Mouse (Mus musculus): ENCODE results near the gene Rps6ka5. TPM values are rescaled to one million over a fixed set of nuclear protein-coding genes. Genes with fewer than 3 reads are reported as not detected.

Gene Rps6ka5
- polyA plus RNA-seq, 1 experiment from 2014 or later = 5.5 TPM

DNA sequence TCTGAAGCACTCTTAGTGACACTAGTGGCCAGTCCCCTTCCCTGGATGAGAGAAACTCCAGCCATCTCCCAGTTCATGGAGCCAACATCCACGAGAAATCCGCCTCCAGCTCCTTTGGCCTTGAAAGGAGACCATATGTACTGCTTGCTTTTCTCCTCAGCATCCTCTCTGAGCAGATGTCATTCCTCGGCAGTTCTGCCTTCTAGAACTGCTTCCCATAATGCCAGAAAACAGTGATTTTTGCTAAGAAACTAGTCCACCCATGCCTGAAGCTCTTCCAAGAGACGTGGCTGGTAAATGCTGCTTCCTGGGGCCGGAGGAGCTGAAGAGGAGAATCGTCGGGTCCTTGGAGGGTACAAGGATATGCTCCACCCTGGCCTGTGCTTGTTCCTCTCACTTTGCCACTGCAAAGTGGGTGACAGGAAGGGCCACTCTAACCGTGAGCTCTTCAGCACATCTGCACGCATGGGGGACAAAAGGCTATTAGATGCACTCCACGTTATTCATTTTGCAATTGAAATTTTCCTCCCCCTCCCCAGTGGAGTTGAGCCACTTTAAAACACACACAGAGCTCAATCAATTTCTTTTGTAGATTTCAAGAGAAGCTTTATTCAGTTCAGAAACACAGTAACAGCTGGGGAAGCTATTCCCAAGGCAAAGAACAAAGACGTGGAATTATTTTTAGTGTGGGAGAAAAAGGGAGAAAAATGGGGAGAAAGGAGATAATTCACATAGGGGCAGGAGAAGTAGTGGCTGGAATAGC, 36.1 kb upstream of the Rps6ka5 start:
- Histone ChIP-seq H3K4me3 (ENCODE audit: low read length) (no peak overlapping the region), H3K9ac (ENCODE audit: low read depth, low read length) (no peak overlapping the region), H3K4me2 (replicated peaks; ENCODE audit: low read depth, low read length) (no peak overlapping the region), H3K36me3 (ENCODE audit: control insufficient read depth, insufficient read depth, low read length) (no peaks in the 10 kb centered on the region), H3K27ac (ENCODE audit: low read depth, low read length) (no peak overlapping the region), H3K9me3 (ENCODE audit: control insufficient read depth, low read length) (no peaks in the 10 kb centered on the region), H3K27me3 (ENCODE audit: control insufficient read depth, insufficient read depth, low read length) (no peaks in the 10 kb centered on the region), H3K4me1 (ENCODE audit: control insufficient read depth, insufficient read depth, low read length) (no peaks in the 10 kb centered on the region)
- ATAC-seq (ENCODE audit: low FRiP score, low TSS enrichment) = no peak
- WGBS = 73% methylated on average over 11 of the region's 11 CpGs

DNA sequence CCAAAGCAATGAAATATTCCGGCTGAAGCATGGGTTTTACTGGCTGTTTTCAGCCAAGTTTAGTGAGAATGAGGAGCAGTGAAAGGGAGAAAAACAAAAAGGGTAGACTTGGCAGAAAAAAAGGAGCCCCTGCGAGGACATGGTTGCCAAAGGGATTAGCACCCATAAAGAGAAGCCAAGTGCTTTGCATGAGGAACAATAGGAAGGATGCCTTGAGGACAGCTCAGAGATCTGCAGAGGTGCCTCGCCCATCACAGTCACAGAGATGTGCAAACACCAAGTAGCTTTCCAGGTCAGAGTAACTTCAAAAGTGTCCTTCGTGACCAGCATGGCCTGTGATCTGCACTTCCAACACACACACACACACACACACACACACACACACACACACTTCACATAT, 30.6 kb upstream of the Rps6ka5 start:
- Histone ChIP-seq H3K4me1 (ENCODE audit: control insufficient read depth, insufficient read depth, low read length) (no peaks in the 10 kb centered on the region), H3K9me3 (ENCODE audit: control insufficient read depth, low read length) (no peaks in the 10 kb centered on the region), H3K9ac (ENCODE audit: low read depth, low read length) (no peak overlapping the region), H3K4me2 (replicated peaks; ENCODE audit: low read depth, low read length) (no peak overlapping the region), H3K27me3 (ENCODE audit: control insufficient read depth, insufficient read depth, low read length) (no peaks in the 10 kb centered on the region), H3K36me3 (ENCODE audit: control insufficient read depth, insufficient read depth, low read length) (no peaks in the 10 kb centered on the region), H3K4me3 (ENCODE audit: low read length) (no peak overlapping the region), H3K27ac (ENCODE audit: low read depth, low read length) (no peak overlapping the region)
- WGBS = 71% methylated on average over 4 of the region's 4 CpGs
- ATAC-seq (ENCODE audit: low FRiP score, low TSS enrichment) = no peak

DNA sequence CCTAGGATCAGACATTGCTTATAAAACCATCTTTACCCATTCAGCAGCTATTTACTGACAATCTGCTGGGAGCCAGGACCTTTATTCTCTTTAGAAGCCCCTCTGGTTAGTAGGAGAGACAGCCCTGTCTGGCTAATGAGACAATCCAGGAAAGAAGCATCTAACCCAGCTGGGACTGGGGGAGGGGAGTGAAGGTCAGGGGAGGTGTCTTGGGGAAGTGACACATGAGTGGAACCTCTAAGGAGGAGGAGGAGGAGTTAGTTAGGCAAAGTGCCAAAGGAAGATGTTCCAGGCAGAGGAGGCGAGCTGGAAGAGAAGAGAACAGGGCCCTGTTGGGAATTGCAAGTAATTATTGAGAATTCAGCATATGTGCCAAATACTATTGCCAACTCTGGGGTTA, 26.9 kb upstream of the Rps6ka5 start:
- 38% methylated on average over 1 of the region's 1 CpGs for WGBS
- no peak overlapping the region for H3K27ac ChIP-seq (ENCODE audit: low read depth, low read length)
- H3K4me3 ChIP-seq (ENCODE audit: low read length) = no peak overlapping the region
- no peaks in the 10 kb centered on the region for H3K4me1 ChIP-seq (ENCODE audit: control insufficient read depth, insufficient read depth, low read length)
- no peak overlapping the region for H3K4me2 ChIP-seq (replicated peaks; ENCODE audit: low read depth, low read length)
- no peaks in the 10 kb centered on the region for H3K9me3 ChIP-seq (ENCODE audit: control insufficient read depth, low read length)
- no peak overlapping the region for H3K9ac ChIP-seq (ENCODE audit: low read depth, low read length)
- H3K36me3 ChIP-seq (ENCODE audit: control insufficient read depth, insufficient read depth, low read length) = no peaks in the 10 kb centered on the region
- H3K27me3 ChIP-seq (ENCODE audit: control insufficient read depth, insufficient read depth, low read length) = no peaks in the 10 kb centered on the region
- no peak for ATAC-seq (ENCODE audit: low FRiP score, low TSS enrichment)

DNA sequence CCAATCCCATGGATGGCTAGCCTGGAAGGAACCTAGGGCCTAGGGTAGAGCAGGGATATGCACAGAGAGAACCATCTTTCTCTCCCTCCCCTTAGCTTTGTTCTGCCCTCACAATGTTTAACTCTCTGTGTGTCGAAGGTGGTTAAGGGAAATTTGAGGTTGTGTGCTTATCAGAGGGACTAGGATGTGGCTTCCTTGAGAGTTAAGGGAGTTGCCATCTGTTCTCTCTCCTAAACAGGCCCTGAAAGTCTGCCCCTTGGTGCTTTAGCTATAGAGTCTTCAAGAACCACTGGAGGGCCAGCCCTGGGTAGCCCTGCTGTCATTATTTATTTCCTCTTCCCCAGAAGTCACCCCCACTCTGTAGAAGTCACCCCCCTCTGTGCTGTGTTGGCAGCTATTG, 26.2 kb upstream of the Rps6ka5 start:
- WGBS = 53% methylated on average over 1 of the region's 1 CpGs
- Histone ChIP-seq H3K4me3 (ENCODE audit: low read length) (no peak overlapping the region), H3K27ac (ENCODE audit: low read depth, low read length) (no peak overlapping the region), H3K36me3 (ENCODE audit: control insufficient read depth, insufficient read depth, low read length) (no peaks in the 10 kb centered on the region), H3K9ac (ENCODE audit: low read depth, low read length) (no peak overlapping the region), H3K4me2 (replicated peaks; ENCODE audit: low read depth, low read length) (no peak overlapping the region), H3K9me3 (ENCODE audit: control insufficient read depth, low read length) (no peaks in the 10 kb centered on the region), H3K27me3 (ENCODE audit: control insufficient read depth, insufficient read depth, low read length) (no peaks in the 10 kb centered on the region), H3K4me1 (ENCODE audit: control insufficient read depth, insufficient read depth, low read length) (no peaks in the 10 kb centered on the region)
- ATAC-seq (ENCODE audit: low FRiP score, low TSS enrichment) = no peak

DNA sequence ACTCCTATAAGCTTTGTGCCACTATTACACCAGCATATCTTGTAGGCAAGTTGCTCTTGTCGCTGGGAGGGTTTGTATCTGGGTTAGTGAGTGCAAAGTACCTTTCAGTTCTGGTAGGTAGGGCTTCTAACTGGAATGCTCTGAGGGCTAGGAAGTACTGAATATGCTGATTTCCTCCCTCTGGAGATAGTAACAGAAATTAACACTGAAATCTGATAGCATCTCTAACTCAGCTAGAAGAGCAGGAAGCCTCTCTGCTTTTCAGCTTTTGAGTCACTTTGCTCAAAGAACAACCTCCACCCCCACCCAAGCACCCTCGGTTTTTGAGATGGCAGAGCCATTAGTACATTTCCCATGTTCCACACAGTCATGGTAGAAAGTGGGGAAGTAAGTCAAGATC, 15.7 kb upstream of the Rps6ka5 start:
- H3K27me3 ChIP-seq (ENCODE audit: control insufficient read depth, insufficient read depth, low read length) = no peaks in the 10 kb centered on the region
- H3K9ac ChIP-seq (ENCODE audit: low read depth, low read length) = no peak overlapping the region
- no peaks in the 10 kb centered on the region for H3K4me1 ChIP-seq (ENCODE audit: control insufficient read depth, insufficient read depth, low read length)
- no peaks in the 10 kb centered on the region for H3K36me3 ChIP-seq (ENCODE audit: control insufficient read depth, insufficient read depth, low read length)
- H3K9me3 ChIP-seq (ENCODE audit: control insufficient read depth, low read length) = no peaks in the 10 kb centered on the region
- H3K27ac ChIP-seq (ENCODE audit: low read depth, low read length) = no peak overlapping the region
- H3K4me2 ChIP-seq (replicated peaks; ENCODE audit: low read depth, low read length) = no peak overlapping the region
- H3K4me3 ChIP-seq (ENCODE audit: low read length) = no peak overlapping the region
- WGBS = 68% methylated on average over 2 of the region's 2 CpGs
- ATAC-seq (ENCODE audit: low FRiP score, low TSS enrichment) = no peak

DNA sequence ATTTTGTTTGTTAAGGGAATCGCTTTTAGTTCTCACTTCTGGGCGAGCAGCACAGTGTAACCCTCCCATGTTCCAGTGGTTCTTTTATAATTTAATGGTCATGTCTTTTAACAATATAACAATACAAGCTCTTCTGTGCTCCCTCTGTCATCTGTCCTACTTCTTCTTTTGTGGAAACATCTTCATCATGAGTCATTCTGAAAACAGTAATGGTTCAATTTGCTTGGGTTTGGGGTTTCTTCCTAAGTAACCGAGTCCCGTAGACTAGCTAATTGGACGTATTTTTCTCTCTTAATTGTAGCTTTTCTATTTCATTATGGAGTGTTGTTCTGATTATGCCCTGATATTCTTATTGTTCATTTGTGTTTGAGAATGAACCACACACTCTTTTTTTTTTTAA, 13.5 kb upstream of the Rps6ka5 start:
- H3K27me3 ChIP-seq (ENCODE audit: control insufficient read depth, insufficient read depth, low read length) = no peaks in the 10 kb centered on the region
- H3K4me1 ChIP-seq (ENCODE audit: control insufficient read depth, insufficient read depth, low read length) = no peaks in the 10 kb centered on the region
- no peaks in the 10 kb centered on the region for H3K9me3 ChIP-seq (ENCODE audit: control insufficient read depth, low read length)
- no peak overlapping the region for H3K4me3 ChIP-seq (ENCODE audit: low read length)
- 97% methylated on average over 5 of the region's 5 CpGs for WGBS
- no peak overlapping the region for H3K27ac ChIP-seq (ENCODE audit: low read depth, low read length)
- H3K9ac ChIP-seq (ENCODE audit: low read depth, low read length) = no peak overlapping the region
- no peak for ATAC-seq (ENCODE audit: low FRiP score, low TSS enrichment)
- no peaks in the 10 kb centered on the region for H3K36me3 ChIP-seq (ENCODE audit: control insufficient read depth, insufficient read depth, low read length)
- H3K4me2 ChIP-seq (replicated peaks; ENCODE audit: low read depth, low read length) = no peak overlapping the region

DNA sequence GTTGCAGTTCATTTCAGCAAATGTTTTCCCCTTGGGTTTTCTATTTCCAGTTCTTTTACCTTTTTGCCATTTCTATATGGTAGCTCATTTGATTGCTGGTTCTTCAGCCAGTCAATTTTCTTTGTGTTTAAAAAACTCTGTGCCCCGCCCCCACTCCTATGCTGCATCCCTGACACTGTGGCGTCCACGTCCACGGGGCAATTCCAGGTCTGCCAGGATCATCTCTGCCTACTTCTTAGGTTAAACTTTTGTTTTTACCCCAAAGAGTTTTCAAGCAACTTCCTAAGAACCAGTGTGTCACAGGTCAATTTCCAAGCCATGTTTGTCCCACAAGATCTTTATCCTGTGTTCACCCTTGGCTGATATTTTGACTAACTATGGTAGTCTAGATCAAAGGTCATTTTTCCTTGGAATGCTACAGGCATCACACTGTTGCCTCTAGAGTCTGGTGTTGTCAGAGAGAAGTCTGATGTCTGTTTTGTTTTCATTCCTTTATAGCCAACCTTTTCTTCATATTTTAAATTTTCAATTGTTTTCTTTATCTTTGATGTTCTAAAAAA, 12.3 kb upstream of the Rps6ka5 start:
- no peak for ATAC-seq (ENCODE audit: low FRiP score, low TSS enrichment)
- Histone ChIP-seq H3K9ac (ENCODE audit: low read depth, low read length) (no peak overlapping the region), H3K4me2 (replicated peaks; ENCODE audit: low read depth, low read length) (no peak overlapping the region), H3K27ac (ENCODE audit: low read depth, low read length) (no peak overlapping the region), H3K4me3 (ENCODE audit: low read length) (no peak overlapping the region), H3K27me3 (ENCODE audit: control insufficient read depth, insufficient read depth, low read length) (no peaks in the 10 kb centered on the region), H3K36me3 (ENCODE audit: control insufficient read depth, insufficient read depth, low read length) (no peaks in the 10 kb centered on the region), H3K9me3 (ENCODE audit: control insufficient read depth, low read length) (no peaks in the 10 kb centered on the region), H3K4me1 (ENCODE audit: control insufficient read depth, insufficient read depth, low read length) (no peaks in the 10 kb centered on the region)
- WGBS = 77% methylated on average over 4 of the region's 4 CpGs

DNA sequence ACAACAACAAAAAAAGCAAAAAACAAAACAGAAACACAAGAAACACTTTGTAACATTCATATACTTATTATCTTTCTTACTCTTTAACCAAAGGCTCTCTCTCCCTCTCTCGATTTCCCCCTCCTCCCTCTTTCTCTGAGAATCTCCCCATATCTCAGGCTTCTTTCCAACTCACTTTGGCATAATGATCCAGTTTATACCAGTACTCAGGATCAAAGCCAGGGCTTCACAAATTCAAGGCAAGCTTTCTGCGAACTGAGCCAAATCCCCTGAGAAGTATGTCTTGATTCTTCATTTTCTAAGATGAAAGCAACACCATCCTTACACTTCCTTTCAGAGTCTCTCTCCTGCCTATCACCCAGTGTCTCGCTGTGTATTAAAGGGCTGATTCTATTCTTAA, 11.7 kb upstream of the Rps6ka5 start:
- ATAC-seq (ENCODE audit: low FRiP score, low TSS enrichment) = no peak
- H3K9ac ChIP-seq (ENCODE audit: low read depth, low read length) = no peak overlapping the region
- WGBS = 76% methylated on average over 3 of the region's 3 CpGs

DNA sequence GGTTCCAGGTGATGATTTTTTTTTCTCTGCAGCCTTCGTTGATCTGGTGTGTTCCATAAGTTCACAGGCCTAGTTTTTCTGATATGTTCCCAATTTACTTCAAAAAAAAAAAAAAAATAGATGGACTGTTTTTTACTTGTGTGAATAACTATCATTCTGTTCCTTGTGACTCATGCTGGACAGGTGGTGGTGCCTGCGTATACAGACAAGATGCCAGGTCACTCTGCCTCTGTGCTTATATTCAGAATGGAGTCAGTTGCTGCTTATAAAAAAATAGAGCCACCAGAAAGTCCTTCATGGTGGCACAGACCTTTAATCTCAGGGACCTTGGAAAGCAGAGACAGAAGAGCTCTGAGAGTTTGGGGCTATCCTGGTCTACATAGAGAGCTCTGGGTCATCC, 8.8 kb upstream of the Rps6ka5 start:
- ATAC-seq (ENCODE audit: low FRiP score, low TSS enrichment) = no peak
- Histone ChIP-seq H3K4me3 (ENCODE audit: low read length) (no peak overlapping the region), H3K9ac (ENCODE audit: low read depth, low read length) (no peak overlapping the region), H3K9me3 (ENCODE audit: control insufficient read depth, low read length) (no peaks in the 10 kb centered on the region), H3K27ac (ENCODE audit: low read depth, low read length) (no peak overlapping the region), H3K27me3 (ENCODE audit: control insufficient read depth, insufficient read depth, low read length) (no peaks in the 10 kb centered on the region), H3K4me2 (replicated peaks; ENCODE audit: low read depth, low read length) (no peak overlapping the region), H3K4me1 (ENCODE audit: control insufficient read depth, insufficient read depth, low read length) (no peaks in the 10 kb centered on the region), H3K36me3 (ENCODE audit: control insufficient read depth, insufficient read depth, low read length) (no peaks in the 10 kb centered on the region)
- 87% methylated on average over 2 of the region's 2 CpGs for WGBS

More for the DNA sequence above, 11.7 kb upstream of the Rps6ka5 start:
- H3K4me2 ChIP-seq (replicated peaks; ENCODE audit: low read depth, low read length) = no peak overlapping the region
- H3K9me3 ChIP-seq (ENCODE audit: control insufficient read depth, low read length) = no peaks in the 10 kb centered on the region
- H3K4me1 ChIP-seq (ENCODE audit: control insufficient read depth, insufficient read depth, low read length) = no peaks in the 10 kb centered on the region
- no peak overlapping the region for H3K27ac ChIP-seq (ENCODE audit: low read depth, low read length)
- H3K36me3 ChIP-seq (ENCODE audit: control insufficient read depth, insufficient read depth, low read length) = no peaks in the 10 kb centered on the region
- no peaks in the 10 kb centered on the region for H3K27me3 ChIP-seq (ENCODE audit: control insufficient read depth, insufficient read depth, low read length)
- no peak overlapping the region for H3K4me3 ChIP-seq (ENCODE audit: low read length)
